Mouse (Mus musculus) brain, embryonic 14.5 days (tissue): ENCODE data around the gene Parp6.

ENCODE experiments used
- CTCF ChIP-seq: fragments of 200-500 bp; IDR thresholded peaks from 2 replicates; pipeline ENCODE4 v1.5.1; 2012; ENCODE audit warnings: inconsistent platforms, mild to moderate bottlenecking, moderate library complexity, borderline replicate concordance; ENCODE audit not compliant: insufficient read depth, insufficient read length; ENCODE audit errors: extremely low read depth
- POLR2A ChIP-seq: fragments of 200-500 bp; IDR thresholded peaks from 2 replicates; pipeline ENCODE4 v1.6.1; 2012; ENCODE audit warnings: mild to moderate bottlenecking, inconsistent platforms, borderline replicate concordance; ENCODE audit not compliant: poor library complexity, insufficient read depth, insufficient read length, severe bottlenecking; ENCODE audit errors: extremely low read depth

DNA sequence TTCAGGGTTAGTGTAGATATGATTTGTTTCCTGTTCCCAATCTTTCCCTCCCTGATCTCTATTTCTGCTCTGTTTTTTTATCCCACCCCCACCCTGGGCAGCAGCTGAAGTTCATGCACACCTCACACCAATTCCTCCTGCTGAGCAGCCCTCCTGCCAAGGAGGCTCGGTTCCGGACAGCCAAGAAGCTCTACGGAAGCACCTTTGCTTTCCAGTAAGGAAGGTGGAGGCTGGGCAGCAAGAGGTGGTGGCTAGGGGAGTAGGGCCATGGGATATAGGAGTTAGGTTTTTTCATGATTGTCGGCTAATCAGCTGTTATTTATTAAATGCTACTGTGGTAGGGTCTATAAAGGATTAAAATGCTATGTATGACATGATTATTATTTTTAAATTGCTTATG, 22.9 kb downstream of the Parp6 start:
- TF ChIP-seq CTCF (no peak), POLR2A (no peak)
